Mouse (Mus musculus): Measurements from ENCODE around the gene Lrch4. TPM values are rescaled to one million over a fixed set of nuclear protein-coding genes. Genes with fewer than 3 reads are reported as not detected.

Gene Lrch4
- total and polyA plus RNA-seq, 3 experiments: 20.6 to 192 (median 98.9) TPM

DNA sequence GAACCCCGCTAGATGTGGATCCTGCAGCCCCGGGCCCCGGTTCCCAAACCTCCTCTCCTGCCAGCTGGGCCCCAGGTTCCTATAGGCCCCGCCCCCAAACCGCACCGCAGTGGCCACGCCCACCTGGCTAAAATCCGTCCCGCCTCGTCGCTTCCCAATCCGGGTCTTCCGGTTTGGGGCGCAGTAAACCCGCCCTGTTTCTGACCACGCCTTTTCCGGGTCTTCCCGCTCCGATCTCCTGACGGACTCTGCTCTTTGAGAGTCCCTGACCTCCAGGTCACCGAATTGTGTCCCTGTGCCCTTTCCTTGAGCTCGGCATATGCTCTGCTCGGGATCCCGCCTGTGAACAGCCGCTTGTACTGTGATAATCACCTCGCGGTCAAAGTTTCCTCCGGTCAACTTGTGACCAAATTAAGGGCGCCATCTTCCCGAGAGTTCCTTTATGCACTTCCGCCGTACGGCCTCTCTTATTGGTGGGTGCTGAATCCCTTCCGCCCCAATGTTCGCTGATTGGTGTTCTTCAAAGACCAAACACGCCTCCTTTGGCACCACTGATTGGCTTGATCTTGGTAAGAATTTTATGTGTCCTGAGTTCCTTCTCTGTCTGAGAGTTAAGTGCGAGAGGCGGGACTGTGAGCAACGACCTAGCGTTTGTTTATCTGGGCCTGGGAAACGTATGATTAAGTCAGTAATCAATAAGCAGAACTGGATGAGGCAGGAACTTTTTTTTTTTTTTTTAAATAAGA, 28.1 kb upstream of the Lrch4 start, which contains the start of gene Mospd3:
TSS of gene Mospd3 (minus strand) at position 440 of the 746 bp plus-strand sequence.
- DNase-seq (ENCODE audit: low spot score) (peak; percentile 95), ATAC-seq (ENCODE audit: extremely low read depth, insufficient number of reproducible peaks, low FRiP score, poor library complexity, severe bottlenecking) (peak; percentile 92)
- Histone ChIP-seq H3K4me1 (ENCODE audit: insufficient read depth, low read depth, low read length) (peaks cover 67% of the 10 kb centered on the region), H3K36me3 (replicated peaks) (peaks cover 40% of the 10 kb centered on the region), H3K4me3 (ENCODE audit: low read depth, low read length) (peak within 1 kb of the TSS; percentile 76), H3K27me3 (ENCODE audit: insufficient read depth, low read length) (no peaks in the 10 kb centered on the region), H3K9me3 (replicated peaks) (no peaks in the 10 kb centered on the region)
- TF ChIP-seq CTCF (IDR thresholded peaks at IDR 0.05; ENCODE audit: low read depth, low read length) (no peak), GATA1 (IDR thresholded peaks at IDR 0.05; ENCODE audit: borderline replicate concordance, low read length) (no peak), POLR2AphosphoS5 (IDR thresholded peaks at IDR 0.05; ENCODE audit: insufficient replicate concordance, low read depth, low read length) (no peak), TAL1 (conservative IDR thresholded peaks at IDR 0.05; ENCODE audit: low read depth, low read length) (no peak), GATA2 (IDR thresholded peaks at IDR 0.05; ENCODE audit: borderline replicate concordance, low read depth, low read length) (no peak)

DNA sequence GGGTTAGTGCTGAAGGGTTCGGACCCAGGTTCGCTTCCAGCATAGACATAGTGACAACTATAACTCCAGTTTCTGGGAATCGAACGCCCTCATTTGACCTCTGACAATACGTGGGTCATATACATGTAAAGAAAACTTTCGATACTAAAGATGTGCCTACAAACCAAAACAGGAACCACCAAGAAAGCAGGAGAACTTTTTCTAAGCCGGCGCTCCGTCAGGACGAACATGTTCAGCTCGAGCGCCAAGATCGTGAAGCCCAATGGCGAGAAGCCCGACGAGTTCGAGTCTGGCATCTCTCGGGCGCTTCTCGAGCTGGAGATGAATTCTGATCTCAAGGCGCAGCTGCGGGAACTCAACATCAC, 27.6 kb upstream of the Lrch4 start:
- no peaks in the 10 kb centered on the region for H3K9me3 ChIP-seq (replicated peaks)
- no peaks in the 10 kb centered on the region for H3K27me3 ChIP-seq (ENCODE audit: insufficient read depth, low read length)
- DNase-seq (ENCODE audit: low spot score) (no peak), ATAC-seq (ENCODE audit: extremely low read depth, insufficient number of reproducible peaks, low FRiP score, poor library complexity, severe bottlenecking) (no peak)
- H3K4me1 ChIP-seq (ENCODE audit: insufficient read depth, low read depth, low read length): peaks cover 70% of the 10 kb centered on the region
- peak overlapping the region; percentile 76 for H3K4me3 ChIP-seq (ENCODE audit: low read depth, low read length)
- H3K36me3 ChIP-seq (replicated peaks): peaks cover 43% of the 10 kb centered on the region
- TF ChIP-seq GATA2 (IDR thresholded peaks at IDR 0.05; ENCODE audit: borderline replicate concordance, low read depth, low read length) (no peak), POLR2AphosphoS5 (IDR thresholded peaks at IDR 0.05; ENCODE audit: insufficient replicate concordance, low read depth, low read length) (no peak), CTCF (IDR thresholded peaks at IDR 0.05; ENCODE audit: low read depth, low read length) (no peak), GATA1 (IDR thresholded peaks at IDR 0.05; ENCODE audit: borderline replicate concordance, low read length) (no peak), TAL1 (conservative IDR thresholded peaks at IDR 0.05; ENCODE audit: low read depth, low read length) (no peak)

DNA sequence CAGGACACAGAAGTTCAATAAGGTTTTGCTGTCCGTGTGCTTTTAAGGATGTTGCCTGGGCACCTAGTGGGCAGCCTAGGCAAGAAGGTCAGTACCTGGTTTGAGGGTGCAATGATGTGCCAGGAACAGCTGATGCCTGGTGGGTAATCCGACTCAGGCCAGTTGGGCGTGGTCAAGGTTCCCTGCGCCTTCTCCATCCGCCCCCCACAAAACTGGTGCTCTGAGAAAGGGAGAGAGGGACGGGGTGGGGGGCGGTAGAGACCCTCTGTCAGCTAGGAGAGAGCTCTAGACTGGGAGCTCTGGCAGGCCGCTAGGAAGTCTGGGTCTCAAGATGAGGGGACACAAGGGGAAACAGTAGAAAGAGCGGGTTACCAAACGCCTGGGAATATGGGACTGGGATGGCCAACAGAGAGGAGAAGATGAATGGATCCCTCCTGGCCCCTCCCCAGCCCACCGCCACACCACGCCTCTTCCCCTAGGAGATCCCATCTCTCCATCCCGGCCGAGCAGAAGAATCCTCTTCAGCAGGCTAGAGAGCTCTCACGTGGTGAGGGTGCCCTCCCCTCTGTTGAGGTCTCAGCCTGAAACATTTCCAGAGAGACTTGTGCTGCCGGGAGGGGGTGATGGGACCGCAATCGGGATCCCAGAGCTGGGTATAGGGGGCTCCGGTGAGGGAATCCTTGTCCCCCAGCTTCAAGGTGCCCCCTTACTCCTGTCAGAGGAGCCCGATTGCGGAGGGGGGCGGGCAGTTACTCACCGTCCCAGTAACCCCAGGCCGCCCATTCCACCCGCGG, 20.9 kb upstream of the Lrch4 start:
- peaks cover 37% of the 10 kb centered on the region for H3K36me3 ChIP-seq (replicated peaks)
- DNase-seq (ENCODE audit: low spot score): no peak
- H3K9me3 ChIP-seq (replicated peaks): no peaks in the 10 kb centered on the region
- H3K4me1 ChIP-seq (ENCODE audit: insufficient read depth, low read depth, low read length): peaks cover 52% of the 10 kb centered on the region
- no peak overlapping the region for H3K4me3 ChIP-seq (ENCODE audit: low read depth, low read length)
- TF ChIP-seq CTCF (IDR thresholded peaks at IDR 0.05; ENCODE audit: low read depth, low read length): no peak
- no peak for TF ChIP-seq GATA2 (IDR thresholded peaks at IDR 0.05; ENCODE audit: borderline replicate concordance, low read depth, low read length)
- no peak for TF ChIP-seq GATA1 (IDR thresholded peaks at IDR 0.05; ENCODE audit: borderline replicate concordance, low read length)
- TF ChIP-seq POLR2AphosphoS5 (IDR thresholded peaks at IDR 0.05; ENCODE audit: insufficient replicate concordance, low read depth, low read length): no peak
- TF ChIP-seq TAL1 (conservative IDR thresholded peaks at IDR 0.05; ENCODE audit: low read depth, low read length): no peak
- H3K27me3 ChIP-seq (ENCODE audit: insufficient read depth, low read length): peaks cover 31% of the 10 kb centered on the region
- no peak for ATAC-seq (ENCODE audit: extremely low read depth, insufficient number of reproducible peaks, low FRiP score, poor library complexity, severe bottlenecking)

DNA sequence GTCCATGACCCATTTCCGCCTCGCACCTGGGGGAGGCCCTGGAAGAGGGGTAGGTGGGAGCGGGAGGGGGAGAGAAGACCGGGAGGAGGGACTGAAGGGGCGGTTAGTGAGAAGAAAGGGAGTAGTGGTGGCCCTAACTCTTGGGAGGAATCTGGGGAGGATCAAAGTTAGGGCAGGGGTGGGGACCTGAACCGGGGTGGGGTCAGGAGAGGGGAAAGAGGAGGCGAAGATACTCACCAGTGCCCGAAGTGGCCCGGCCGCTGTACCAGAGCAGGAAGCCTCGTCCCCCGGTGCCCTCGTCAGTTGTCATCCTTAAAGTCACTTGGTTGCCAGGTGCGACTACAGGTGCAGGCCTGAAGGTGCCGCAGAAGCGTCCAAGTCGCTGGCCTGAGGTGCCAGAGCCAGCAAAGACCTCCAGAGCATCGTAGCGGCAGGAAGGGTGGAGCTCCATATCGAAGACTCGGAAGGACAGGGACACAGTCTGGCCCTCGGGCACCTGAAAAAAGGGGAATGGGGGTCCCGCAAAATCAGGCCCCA, 20.2 kb upstream of the Lrch4 start:
- Histone ChIP-seq H3K27me3 (ENCODE audit: insufficient read depth, low read length) (peaks cover 36% of the 10 kb centered on the region), H3K36me3 (replicated peaks) (peaks cover 36% of the 10 kb centered on the region), H3K4me1 (ENCODE audit: insufficient read depth, low read depth, low read length) (peaks cover 55% of the 10 kb centered on the region), H3K4me3 (ENCODE audit: low read depth, low read length) (no peak overlapping the region), H3K9me3 (replicated peaks) (no peaks in the 10 kb centered on the region)
- TF ChIP-seq POLR2AphosphoS5 (IDR thresholded peaks at IDR 0.05; ENCODE audit: insufficient replicate concordance, low read depth, low read length): no peak
- TF ChIP-seq TAL1 (conservative IDR thresholded peaks at IDR 0.05; ENCODE audit: low read depth, low read length): no peak
- TF ChIP-seq GATA1 (IDR thresholded peaks at IDR 0.05; ENCODE audit: borderline replicate concordance, low read length): no peak
- TF ChIP-seq CTCF (IDR thresholded peaks at IDR 0.05; ENCODE audit: low read depth, low read length): no peak
- TF ChIP-seq GATA2 (IDR thresholded peaks at IDR 0.05; ENCODE audit: borderline replicate concordance, low read depth, low read length): no peak
- DNase-seq (ENCODE audit: low spot score): no peak
- no peak for ATAC-seq (ENCODE audit: extremely low read depth, insufficient number of reproducible peaks, low FRiP score, poor library complexity, severe bottlenecking)

DNA sequence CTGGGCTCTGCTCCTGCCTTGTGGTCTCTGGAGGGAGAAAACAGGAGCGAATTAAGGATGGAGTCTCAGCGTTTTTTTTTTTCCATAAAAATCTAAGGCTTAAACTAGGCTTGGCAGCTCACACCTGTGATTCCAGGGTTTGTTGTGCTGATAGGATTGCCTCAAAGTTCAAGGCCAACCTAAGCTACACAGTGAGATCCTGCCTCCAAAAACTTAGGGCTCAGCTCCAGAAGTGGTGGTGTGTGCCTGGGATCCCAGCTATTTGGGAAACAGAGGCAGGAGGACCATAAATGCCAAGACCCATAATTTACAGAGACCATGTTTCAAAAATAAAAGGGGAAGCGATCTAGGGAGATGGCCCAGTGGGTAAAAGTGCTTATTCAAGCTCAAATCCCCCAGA, 19.6 kb upstream of the Lrch4 start:
- H3K27me3 ChIP-seq (ENCODE audit: insufficient read depth, low read length): peaks cover 39% of the 10 kb centered on the region
- peaks cover 54% of the 10 kb centered on the region for H3K4me1 ChIP-seq (ENCODE audit: insufficient read depth, low read depth, low read length)
- peaks cover 34% of the 10 kb centered on the region for H3K36me3 ChIP-seq (replicated peaks)
- no peaks in the 10 kb centered on the region for H3K9me3 ChIP-seq (replicated peaks)
- DNase-seq (ENCODE audit: low spot score) (no peak), ATAC-seq (ENCODE audit: extremely low read depth, insufficient number of reproducible peaks, low FRiP score, poor library complexity, severe bottlenecking) (no peak)
- TF ChIP-seq GATA1 (IDR thresholded peaks at IDR 0.05; ENCODE audit: borderline replicate concordance, low read length): no peak
- TF ChIP-seq TAL1 (conservative IDR thresholded peaks at IDR 0.05; ENCODE audit: low read depth, low read length): no peak
- no peak for TF ChIP-seq GATA2 (IDR thresholded peaks at IDR 0.05; ENCODE audit: borderline replicate concordance, low read depth, low read length)
- no peak for TF ChIP-seq POLR2AphosphoS5 (IDR thresholded peaks at IDR 0.05; ENCODE audit: insufficient replicate concordance, low read depth, low read length)
- H3K4me3 ChIP-seq (ENCODE audit: low read depth, low read length): no peak overlapping the region

DNA sequence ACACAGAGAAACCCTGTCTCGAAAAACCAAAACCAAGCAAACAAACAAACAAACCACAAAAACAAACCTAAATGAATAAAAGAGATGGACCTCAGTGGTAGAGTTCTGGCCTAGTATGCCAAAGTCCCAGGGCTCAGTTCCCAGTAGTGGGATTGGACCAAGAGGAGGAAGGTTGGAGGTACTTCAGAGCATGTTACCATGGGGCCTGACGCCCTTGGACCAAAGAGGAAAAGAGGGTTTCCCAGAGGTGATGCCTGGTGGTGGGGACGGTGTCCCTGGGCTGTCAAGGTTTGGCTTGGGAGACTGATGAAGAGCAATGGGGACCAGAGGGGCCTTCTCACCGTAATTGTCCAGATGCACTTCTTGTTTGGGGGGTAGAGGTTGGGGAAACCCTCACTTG, 18.9 kb upstream of the Lrch4 start:
- TF ChIP-seq TAL1 (conservative IDR thresholded peaks at IDR 0.05; ENCODE audit: low read depth, low read length) (no peak), GATA1 (IDR thresholded peaks at IDR 0.05; ENCODE audit: borderline replicate concordance, low read length) (no peak), GATA2 (IDR thresholded peaks at IDR 0.05; ENCODE audit: borderline replicate concordance, low read depth, low read length) (no peak), POLR2AphosphoS5 (IDR thresholded peaks at IDR 0.05; ENCODE audit: insufficient replicate concordance, low read depth, low read length) (no peak), CTCF (IDR thresholded peaks at IDR 0.05; ENCODE audit: low read depth, low read length) (no peak)
- H3K36me3 ChIP-seq (replicated peaks): peaks cover 31% of the 10 kb centered on the region
- no peak for ATAC-seq (ENCODE audit: extremely low read depth, insufficient number of reproducible peaks, low FRiP score, poor library complexity, severe bottlenecking)
- H3K4me1 ChIP-seq (ENCODE audit: insufficient read depth, low read depth, low read length): peaks cover 50% of the 10 kb centered on the region
- H3K4me3 ChIP-seq (ENCODE audit: low read depth, low read length): no peak overlapping the region
- no peak for DNase-seq (ENCODE audit: low spot score)
- H3K27me3 ChIP-seq (ENCODE audit: insufficient read depth, low read length): peaks cover 39% of the 10 kb centered on the region
- no peaks in the 10 kb centered on the region for H3K9me3 ChIP-seq (replicated peaks)
